Mouse (Mus musculus) spleen, postnatal 10 days (tissue): Measurements from ENCODE around the gene A030005K14Rik.

Experiments
- DNase-seq, 2 experiments: peaks; one replicate each; pipeline ENCODE4 v3.0.0; 2021 to 2022; ENCODE audit warnings: low spot score in 2 of 2

A030005K14Rik gene

DNA sequence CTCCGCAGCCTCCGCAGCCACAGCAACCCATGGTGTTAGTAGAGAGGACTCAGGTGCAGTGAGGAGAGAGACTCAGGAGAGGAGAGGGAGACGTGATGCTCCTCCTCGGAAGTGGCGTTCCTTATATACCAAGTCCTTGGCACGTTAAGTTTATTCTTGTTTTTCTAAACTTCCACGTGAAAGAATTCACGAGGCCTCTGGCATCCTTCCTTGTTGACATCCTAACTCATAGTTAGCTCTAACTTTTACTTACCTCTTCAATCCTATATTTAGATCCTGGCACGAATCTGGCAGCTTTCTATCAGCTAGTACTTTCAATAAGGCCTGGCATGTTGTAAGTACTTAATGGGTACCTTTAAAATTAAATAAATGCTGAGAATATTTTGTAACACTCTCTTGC, at the start of gene A030005K14Rik:
A030005K14Rik (minus strand) TSS at position 101 of the 400 bp plus-strand sequence.
- no peak for DNase-seq

DNA sequence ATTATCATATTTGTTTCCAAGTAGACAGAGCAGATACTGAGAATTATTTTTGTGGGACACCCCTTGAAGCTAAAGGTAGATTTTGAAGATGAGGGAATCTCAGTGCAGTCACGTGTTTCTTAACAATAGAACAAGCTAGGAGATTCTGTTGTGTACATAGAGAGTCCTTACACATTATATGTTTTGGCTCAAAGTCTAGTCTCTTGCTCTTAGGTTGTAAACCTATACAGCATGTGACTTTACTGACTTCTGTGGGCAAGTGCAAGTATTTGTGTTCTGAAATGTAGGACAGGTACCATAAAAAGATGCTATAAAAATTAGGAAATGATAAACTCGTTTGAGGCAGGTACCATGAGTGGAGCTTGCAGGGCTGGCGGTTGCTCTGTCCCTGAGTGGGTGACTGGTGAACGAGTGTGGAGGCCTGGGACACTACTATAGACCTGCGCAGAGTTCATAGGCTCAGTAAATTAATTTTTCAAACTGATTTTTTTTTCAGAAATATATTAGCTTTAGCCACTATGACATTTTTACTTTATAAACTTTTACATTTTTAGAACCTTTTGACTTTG, 48.3 kb upstream of the A030005K14Rik start:
- no peak for DNase-seq

DNA sequence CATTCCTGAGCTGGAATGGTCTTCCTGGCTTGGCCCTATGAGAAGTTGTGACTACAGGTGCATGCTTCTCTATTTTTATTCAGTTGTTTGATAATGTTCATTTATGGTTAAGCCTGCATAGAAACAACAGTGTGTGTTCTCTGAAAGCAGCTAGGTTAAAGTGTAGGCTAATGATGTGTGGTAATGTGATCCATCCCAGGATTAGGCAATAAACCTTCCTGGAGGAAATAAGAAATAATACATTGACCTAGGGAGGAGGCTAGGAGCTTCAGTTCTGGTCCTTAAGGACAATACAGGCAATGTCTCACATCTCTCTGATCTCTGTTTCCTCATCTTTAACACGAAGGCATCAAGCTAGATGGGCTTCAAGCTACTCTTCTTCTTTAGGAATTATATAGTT, 46.3 kb upstream of the A030005K14Rik start:
- DNase-seq: no peak

DNA sequence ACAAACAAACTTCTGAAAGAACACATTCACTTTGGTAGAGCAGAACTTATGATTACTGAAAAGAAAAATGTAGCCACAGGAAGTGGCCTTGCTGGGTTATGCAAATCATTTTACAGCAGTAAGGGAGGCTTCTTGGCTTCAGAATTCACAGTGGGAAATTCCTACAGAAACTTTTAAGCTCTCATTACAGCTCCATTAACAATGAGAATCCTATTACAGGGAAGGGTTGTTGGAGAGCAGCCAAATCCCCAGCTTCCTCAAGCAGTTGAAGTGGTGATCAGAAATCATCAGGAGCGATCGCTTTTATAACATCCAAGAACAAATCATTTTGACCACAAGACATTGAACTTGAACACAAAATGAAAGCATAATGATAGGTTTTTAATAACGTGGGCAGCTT, 42.7 kb upstream of the A030005K14Rik start:
- no peak for DNase-seq

DNA sequence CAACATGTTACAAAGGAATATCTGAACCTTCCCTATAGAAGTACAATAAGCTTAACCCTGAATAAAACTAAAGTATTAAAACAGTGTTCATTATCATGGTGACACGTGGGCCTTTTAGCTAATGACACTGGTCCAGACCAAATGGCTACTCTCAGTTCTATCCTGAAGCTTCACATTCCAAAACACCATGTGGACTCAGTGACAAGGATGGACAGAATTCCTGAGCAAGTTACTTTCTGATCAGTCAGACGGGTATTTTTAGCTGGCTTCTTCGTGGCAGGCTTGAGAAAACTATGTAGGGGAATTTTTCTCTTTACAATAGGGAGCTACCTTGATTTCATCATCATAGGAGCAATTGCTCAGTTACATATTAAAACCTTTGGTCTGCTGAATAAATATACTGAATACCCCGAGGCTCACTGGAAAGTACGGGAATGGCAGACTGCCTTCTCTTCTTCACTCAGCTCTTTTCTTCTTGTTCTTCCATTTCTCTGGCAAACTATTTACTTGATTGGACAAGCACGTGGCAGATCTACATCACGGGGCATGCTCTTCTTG, 40.5 kb upstream of the A030005K14Rik start:
- no peak for DNase-seq

DNA sequence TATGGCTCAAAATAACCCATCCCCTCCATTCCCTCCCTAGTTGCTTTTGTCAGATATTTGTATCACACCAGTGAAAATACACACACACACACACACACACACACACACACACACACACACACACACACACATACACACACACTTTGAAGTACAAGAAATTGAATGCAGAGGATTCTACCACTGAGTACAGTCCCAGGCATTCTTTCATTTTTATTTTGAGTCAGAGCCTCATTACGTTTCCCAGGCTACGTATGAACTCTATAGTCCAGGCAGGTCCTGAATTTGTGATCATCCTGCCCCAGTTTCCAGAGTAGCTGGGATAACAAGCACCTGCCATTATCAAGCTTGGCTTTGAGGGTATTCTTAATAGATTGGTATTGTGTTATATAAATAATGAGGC, 40.0 kb upstream of the A030005K14Rik start:
- DNase-seq: no peak

DNA sequence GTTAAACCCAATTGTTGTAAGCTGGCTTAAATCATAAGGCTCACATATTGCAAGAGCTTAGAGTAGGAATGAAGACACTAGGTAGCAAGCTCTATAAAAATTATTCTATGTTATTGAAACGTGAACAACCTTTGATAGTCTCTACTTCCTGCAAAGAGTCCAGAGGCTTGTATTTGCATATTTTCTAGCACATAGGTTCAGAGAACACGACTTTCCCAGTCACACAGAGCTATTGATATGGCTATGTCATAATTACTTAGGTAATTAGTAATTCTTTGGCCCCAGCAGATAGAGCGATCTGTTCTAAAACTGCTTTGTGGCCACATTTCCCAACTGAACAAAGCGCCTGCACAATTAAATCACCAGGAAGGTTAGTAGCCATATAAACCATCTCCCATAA, 37.8 kb upstream of the A030005K14Rik start:
- DNase-seq: no peak

DNA sequence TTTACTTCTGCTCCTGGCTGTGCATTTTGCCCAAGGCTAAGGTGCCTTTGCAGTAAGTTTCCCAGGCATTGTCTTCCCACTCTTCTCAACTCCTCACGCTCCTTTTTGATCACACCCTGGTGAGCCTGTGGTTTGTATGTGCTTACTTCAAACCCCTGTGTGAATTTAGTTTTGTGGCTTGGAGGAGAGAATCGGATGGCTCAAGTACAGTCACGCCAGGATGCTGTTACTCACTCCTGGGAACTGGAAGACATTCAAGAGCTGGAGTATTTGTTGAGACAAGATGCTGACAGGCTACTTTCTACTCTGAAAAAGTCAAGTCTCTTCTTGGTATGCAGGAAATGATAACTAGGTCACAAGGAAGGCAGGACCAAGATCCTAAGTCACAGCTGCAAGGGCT, 32.1 kb upstream of the A030005K14Rik start:
- DNase-seq: no peak

DNA sequence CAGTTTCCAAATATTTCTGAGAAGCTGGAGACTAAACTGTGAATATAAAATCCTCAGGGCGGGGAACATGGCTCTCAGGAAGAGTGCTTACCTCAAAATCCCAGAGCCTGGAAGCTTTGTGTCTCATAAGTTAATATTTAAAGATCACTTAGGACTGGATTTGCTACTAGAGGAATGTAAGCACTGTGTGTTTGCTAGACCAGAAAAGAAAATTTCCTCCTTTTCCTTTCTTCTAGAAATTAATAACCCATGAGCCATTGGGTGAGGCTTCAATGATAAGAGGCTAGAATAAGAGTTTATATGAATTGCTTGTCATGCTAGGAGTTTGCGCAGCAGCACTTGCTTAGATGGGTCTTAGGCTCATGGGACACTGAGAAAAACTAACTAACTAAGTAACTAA, 25.6 kb upstream of the A030005K14Rik start:
- no peak for DNase-seq

DNA sequence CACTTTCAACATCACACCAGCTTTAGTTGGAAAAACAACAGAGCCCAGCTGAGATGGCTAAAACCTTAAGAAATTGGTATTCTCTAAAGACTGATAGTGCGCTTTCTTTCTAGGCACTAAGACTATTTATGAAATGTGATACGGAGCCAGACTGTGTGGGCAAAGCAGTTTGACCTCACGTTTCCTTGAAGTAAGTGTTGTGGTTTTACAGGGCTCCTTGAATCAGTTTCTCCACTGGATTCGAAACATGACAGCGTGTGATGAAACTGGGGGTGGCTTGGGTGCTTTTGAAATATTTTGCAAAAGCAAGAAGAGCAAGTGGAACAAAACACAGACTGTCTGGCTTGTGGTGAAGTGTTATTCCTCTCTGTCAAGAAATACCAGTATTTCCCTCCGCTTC, 17.8 kb upstream of the A030005K14Rik start:
- no peak for DNase-seq

DNA sequence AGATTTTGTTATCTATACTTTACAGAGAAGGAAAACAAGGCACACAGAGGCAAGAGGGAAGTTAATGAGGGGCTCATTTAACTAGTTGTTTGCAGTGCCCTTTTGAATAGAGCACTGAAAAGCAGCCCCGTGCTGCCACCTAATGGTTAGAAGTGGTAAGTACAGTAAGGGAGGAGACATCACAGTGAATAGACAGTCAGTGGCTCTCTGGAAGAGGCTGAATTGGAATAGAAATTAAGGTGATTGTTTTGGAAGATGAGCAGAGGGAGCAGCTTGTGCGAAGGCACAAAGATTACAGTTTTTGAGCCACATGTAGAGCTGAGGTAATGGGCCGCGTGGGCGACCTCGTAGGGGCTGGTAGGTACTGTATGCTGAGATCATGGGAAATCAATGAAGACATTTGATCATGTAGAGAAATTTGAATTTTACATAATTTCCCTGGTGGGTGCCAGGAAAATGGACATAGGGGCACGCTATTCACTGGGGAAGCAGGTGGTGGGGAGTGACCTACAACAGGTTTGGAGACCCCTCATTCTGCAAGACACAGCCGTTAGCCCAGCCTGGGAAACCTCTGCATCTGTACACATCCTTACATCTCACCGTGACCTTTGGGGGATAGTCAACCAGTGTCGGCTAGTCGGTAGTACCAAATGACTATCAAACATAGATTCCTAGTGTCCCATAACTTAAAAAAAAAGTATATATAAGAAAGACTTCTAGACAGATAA, 17.2 kb upstream of the A030005K14Rik start:
- DNase-seq: no peak

DNA sequence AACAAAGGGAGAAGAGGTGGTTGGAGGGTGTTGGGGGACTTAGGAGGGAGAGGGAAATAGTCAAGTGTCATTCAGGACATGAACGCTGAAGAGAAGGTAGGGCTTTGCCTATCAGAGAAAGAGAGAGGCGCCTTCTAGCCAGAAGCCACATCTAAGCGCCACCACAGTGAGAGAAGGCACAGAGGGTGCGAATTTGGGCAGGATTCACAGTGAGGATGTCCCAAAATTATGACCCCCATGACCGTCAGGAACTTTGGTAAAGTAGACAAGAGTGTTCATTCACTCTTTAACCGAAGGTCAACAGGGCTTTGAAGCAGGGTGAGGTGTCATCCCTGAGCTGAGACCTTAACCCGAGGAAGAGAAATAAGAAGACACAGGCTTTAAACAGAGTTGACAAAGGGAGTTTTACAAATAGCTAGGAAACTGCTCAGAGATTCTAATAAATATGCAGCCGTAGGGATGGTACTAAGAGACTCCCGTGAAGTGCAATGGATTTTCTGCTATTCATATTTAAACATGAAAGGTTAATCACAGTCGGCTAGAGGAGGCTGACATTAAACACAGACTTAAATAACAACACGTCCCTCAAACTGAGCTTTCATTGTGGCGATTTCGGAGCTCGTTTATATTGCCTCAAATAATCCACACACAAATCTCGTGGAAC, 16.5 kb upstream of the A030005K14Rik start:
- no peak for DNase-seq

DNA sequence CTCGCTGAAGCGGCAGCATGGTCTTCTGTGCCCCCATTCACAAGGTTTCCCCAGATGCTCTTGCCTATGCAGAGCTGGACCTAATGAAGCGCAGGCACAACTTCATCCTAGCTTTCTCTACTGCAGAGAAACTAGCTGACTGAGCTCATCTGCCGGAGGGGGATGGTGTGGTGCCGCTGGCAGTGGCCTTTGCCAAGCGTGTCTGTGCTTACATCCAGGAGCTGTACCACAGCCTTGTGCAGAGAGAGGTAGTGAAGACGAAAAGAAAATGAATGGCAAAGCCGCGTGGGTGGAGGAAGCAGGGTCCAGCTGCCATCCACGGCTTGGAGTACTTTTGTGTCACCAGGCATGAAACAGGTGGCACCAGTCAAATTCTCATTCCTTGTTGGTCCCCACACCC, 8.0 kb upstream of the A030005K14Rik start:
- no peak for DNase-seq

DNA sequence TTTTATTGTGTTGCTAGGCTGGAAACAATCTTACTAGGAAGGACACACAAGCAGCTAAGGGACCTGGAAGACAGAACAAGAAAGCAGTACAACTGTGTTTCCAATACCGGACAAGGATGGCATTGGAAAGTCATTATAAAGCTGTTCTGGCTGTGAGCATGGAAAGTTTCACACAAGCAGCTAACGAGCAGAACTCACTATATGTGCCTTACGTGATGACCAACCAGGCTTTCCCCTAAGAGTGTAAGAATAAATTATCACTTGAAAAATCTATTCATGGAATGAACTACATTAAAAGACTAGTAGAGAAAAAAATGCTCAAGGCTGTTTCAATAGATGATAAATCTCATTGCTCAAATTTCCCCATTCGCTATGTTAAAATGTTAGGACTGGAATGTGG, 7.4 kb upstream of the A030005K14Rik start:
- DNase-seq: no peak

DNA sequence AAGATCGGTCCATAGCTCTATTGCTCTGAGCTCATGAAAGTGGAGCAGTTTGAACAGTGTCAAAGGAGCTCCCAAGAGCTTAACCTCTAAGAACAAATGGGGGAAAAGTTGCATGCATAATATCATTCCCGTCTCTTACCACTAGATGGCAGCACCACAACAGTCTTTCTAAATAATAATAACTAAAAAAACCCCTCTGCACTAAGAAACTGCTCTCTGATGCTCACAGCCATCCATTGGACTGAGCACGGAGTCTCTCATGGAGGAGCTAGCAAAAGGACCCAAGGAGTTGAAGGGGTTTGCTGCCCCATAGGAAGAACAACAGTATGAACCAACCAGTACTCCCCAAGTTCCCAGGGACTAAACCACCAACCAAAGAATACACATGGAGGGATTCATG, 5.7 kb upstream of the A030005K14Rik start:
- no peak for DNase-seq

DNA sequence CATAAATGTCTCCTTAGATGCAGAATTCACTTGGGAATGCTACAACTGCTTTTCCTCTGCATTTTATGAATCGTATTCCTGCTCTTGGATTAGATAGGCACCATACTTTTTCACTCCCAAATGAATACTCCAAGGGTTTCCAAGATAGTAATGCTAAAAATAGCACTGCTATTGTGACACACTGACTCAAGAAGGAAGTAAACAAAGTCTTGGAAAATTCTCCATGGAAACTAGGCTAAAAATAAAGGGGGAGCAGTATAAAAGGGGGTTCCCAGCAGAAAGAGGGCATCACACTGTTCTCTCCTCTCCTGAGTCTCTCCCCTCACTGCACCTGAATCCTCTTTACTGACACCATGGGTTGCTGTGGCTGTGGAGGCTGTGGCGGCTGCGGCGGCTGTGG, 1.5 kb upstream of the A030005K14Rik start, which contains the start of gene Krtap28-13:
Krtap28-13 (plus strand) TSS at position 288 of the 400 bp plus-strand sequence.
- DNase-seq: no peak

DNA sequence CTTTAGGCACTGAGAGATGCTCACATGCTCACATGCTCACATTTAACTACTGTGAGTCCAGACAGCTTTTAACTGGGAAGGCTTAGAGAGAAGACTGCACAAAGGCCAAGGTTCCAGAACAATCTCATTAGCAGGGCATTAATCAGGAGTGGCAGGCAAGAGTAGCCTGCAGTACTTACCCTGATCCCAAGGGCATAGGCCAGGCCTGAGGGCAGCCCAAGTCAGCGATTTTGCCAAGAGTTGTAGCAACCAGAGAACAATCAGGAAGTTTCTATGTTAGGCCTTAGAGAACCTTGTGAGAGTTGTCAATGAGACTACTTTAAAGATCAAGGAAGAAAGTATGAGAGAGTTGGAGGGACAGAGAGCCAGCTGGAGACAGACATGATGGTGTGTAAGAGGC, 697 bp downstream of the A030005K14Rik start:
- no peak for DNase-seq

DNA sequence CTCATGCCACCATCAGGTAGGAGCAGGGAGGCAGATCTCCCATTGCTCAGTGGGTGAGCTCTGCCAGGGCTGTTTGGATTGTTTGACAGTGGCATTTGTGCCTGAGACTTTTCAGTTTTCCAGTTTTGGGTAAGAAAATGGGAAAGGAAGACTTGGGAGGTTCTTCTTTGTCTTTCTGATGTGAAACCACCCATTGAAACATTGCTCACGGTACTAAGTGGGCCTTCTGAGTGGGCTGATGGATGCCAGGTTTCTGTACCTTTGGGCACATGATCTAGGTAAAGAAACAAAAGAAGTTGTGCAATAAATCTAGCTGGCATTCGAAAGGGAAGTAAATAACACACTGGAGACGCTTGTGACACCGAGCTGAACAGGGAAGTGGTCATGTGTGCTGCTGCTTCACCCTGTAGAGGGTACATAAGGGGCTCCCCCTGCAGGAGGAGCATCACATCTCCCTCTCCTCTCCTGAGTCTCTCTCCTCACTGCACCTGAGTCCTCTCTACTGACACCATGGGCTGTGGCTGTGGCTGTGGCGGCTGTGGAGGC, 14.2 kb downstream of the A030005K14Rik start, which contains the start of gene Gm47969:
Gm47969 (plus strand) TSS at position 51 of the 546 bp plus-strand sequence.
- DNase-seq: no peak

DNA sequence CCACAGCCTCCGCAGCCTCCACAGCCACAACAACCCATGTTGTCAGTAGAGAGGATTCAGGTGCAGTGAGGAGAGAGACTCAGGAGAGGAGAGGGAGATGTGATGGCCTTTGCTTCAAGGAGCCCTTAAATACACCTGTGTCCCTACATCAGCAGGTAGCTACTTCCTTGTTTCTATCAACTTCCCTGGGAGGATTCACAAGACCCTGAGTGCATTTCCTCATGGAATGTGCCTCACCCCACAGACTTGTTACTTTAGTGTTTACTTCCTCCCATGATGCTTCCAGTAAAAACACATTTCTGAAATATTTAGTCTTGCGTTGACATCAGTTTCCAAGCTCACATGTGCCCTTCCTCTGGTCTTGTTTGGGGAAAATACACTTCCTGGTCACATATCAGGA, 16.8 kb downstream of the A030005K14Rik start, which contains the start of gene Krtap28-10:
Krtap28-10 (minus strand) TSS at position 101 of the 400 bp plus-strand sequence.
- no peak for DNase-seq

DNA sequence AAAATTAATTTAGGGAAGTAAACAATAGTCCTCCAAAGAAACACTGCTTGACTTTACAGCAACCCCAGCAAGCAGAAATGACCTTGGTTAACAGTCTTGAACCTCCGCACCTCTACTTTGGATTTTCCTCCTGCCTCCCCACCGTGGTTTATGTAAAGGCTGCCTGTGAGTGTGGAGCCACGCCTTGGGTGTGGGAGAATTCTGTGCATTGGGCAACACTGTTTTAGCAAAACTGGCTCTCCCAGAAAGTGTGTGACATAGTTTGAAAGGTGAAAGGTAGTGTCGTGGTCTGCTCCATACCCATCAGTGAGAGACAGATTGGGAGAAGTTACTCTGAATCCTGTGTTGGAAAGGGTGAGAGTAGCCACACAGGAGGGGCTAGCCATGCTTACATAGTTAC, 20.1 kb downstream of the A030005K14Rik start:
- no peak for DNase-seq

DNA sequence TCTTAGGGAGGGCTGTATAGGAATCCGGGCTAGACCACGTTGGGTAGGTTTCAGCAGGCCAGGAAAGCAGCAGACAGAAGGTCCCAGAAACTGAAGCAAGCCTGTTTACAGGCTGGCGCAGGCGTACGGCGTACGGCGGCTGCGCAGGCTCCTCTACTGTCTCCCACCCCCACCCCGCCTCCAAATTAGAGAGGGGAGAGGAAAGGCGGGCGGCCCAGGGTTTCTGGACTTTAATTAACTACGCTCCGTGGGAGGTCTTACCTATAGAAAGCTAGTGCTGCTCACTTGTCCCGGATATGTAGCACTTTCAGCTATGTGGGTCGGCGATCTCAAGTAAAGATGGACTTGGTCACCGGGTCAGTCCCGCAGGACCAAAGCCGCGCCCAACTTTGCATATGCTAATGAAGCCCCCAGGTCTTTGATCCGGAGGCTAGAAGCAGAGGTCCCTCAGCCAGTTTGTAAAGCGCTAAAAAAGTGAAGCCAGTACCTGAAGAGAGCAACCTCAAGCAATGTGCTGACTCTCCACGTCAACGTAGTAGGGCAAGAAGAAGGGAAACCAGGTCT, 21.0 kb downstream of the A030005K14Rik start, which contains the start of gene Slc19a3:
Slc19a3 (minus strand) TSS at position 340 of the 564 bp plus-strand sequence.
- no peak for DNase-seq
